In the genomic region with DNA sequence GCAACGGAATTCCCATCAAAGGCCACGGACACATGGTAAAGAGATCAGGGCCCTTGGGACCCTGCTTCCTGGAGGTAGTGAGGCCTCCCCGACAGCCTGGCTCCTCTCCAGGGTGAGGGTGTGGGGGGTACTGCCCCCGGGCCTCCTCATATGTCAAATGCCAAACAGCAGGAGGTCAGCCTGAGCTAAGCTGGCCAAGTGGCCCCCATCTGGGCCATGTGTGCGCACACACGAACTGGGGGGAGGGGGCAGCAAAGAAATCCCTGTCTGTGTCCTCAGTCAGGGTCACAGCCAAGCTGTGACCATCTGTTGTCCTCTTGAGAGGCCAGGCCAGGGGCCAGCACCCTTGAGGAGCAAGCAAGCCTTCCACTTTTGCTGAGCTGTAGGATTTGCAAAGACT, we compare ENCODE assay signal across 12 mouse cellular contexts. TPM values are rescaled to one million over a fixed set of nuclear protein-coding genes. Genes with fewer than 3 reads are reported as not detected.
DNase-seq lines count a peak whose midpoint lies in the region; ATAC-seq lines count a peak whose summit lies in the region.
"Had no signal": no experiment of that assay in that cellular context is flagged by ENCODE, and none has a peak within 500 bp of the region (broad histone marks: within the 10 kb centered on the region; RNA-seq: fewer than 3 reads in every experiment).

No protein-coding gene starts in this region.

- WGBS in heart, embryonic 10.5 days = 26% methylated on average over 6 of the region's 6 CpGs
- 17% methylated on average over 6 of the region's 6 CpGs for WGBS in limb, embryonic 12.5 days

- H3K27me3 ChIP-seq in heart, embryonic 10.5 days (ENCODE audit: insufficient read depth, poor library complexity, severe bottlenecking) = no peaks in the 10 kb centered on the region
- no peaks in the 10 kb centered on the region for H3K27me3 ChIP-seq in limb, embryonic 12.5 days
- H3K27me3 ChIP-seq: liver, embryonic 12.5 days had no signal

- H3K4me2 ChIP-seq in limb, embryonic 12.5 days = no peak overlapping the region
- H3K4me2 ChIP-seq: liver, embryonic 12.5 days had no signal

- H3K9ac ChIP-seq in limb, embryonic 12.5 days (replicated peaks) = no peak overlapping the region
- H3K9ac ChIP-seq: liver, embryonic 12.5 days had no signal

- peaks cover 65% of the 10 kb centered on the region for H3K4me1 ChIP-seq in heart, embryonic 10.5 days
- H3K4me1 ChIP-seq in limb, embryonic 12.5 days (replicated peaks) = peaks cover 72% of the 10 kb centered on the region
- H3K4me1 ChIP-seq: megakaryocyte, embryonic 14.5 days had no signal

- peak; percentile 68 for DNase-seq in embryo, embryonic 11 days
- DNase-seq in embryo, embryonic 10.5 days (ENCODE audit: low spot score) = no peak
- peak; percentile 74 for DNase-seq in kidney, postnatal 10 days
- DNase-seq in kidney, adult 11 months = no peak
- DNase-seq in heart, embryonic 10.5 days (ENCODE audit: low spot score) = no peak
- no peak for DNase-seq in urinary bladder, postnatal 36 days (ENCODE audit: low spot score in 2 of 2)
- DNase-seq in right cerebral cortex, postnatal 36 days (ENCODE audit: low spot score in 2 of 2) = no peak
- DNase-seq: thymus, adult 2 months had no signal

- no peaks in the 10 kb centered on the region for H3K36me3 ChIP-seq in heart, embryonic 10.5 days
- peaks cover 6% of the 10 kb centered on the region for H3K36me3 ChIP-seq in limb, embryonic 12.5 days
- H3K36me3 ChIP-seq: liver, embryonic 12.5 days had no signal

- peak overlapping the region; percentile 69 for H3K27ac ChIP-seq in heart, embryonic 10.5 days
- peak overlapping the region; percentile 56; the same call in 1 of the 2 replicates for H3K27ac ChIP-seq in limb, embryonic 12.5 days
- H3K27ac ChIP-seq: liver, embryonic 12.5 days had no signal

- no peak for ATAC-seq in limb, embryonic 12.5 days (ENCODE audit: insufficient number of reproducible peaks, insufficient read depth, low FRiP score, low TSS enrichment, low read depth)
- ATAC-seq: liver, embryonic 12.5 days had no signal

- H3K9me3 ChIP-seq in heart, embryonic 10.5 days = no peaks in the 10 kb centered on the region
- H3K9me3 ChIP-seq in limb, embryonic 12.5 days = no peaks in the 10 kb centered on the region
- H3K9me3 ChIP-seq: liver, embryonic 12.5 days; megakaryocyte, embryonic 14.5 days had no signal

- H3K4me3 ChIP-seq in heart, embryonic 10.5 days = no peak overlapping the region
- H3K4me3 ChIP-seq in limb, embryonic 12.5 days (replicated peaks) = no peak overlapping the region
- H3K4me3 ChIP-seq: liver, embryonic 12.5 days; megakaryocyte, embryonic 14.5 days had no signal

RNA-seq across cellular contexts. Expression of a gene that starts 13.3 kb away (rescaled TPM):
- 0.28 and 0.60 TPM in 2 replicates for polyA plus RNA-seq in heart, embryonic 10.5 days (2016; fragmentation: Nextera tagmentation; extraction: Ambion mirVana)
- polyA plus RNA-seq in limb, embryonic 12.5 days (2016; fragmentation: Nextera tagmentation; extraction: Ambion mirVana) = 0.38 and 0.56 TPM in 2 replicates

RNA-seq across cellular contexts. Expression of a gene that starts 17.9 kb away (rescaled TPM):
- polyA plus RNA-seq in heart, embryonic 10.5 days (2016; fragmentation: Nextera tagmentation; extraction: Ambion mirVana) = not detected in 2 replicates
- not detected in 2 replicates for polyA plus RNA-seq in limb, embryonic 12.5 days (2016; fragmentation: Nextera tagmentation; extraction: Ambion mirVana)
- polyA plus RNA-seq: liver, embryonic 12.5 days; spleen, adult 2 months; thymus, adult 2 months had no signal

RNA-seq across cellular contexts. Expression of a gene that starts 50.5 kb away (rescaled TPM):
- not detected in 2 replicates for polyA plus RNA-seq in heart, embryonic 10.5 days (2016; fragmentation: Nextera tagmentation; extraction: Ambion mirVana)
- not detected in 2 replicates for polyA plus RNA-seq in limb, embryonic 12.5 days (2016; fragmentation: Nextera tagmentation; extraction: Ambion mirVana)
- polyA plus RNA-seq: liver, embryonic 12.5 days; spleen, adult 2 months; thymus, adult 2 months had no signal

Comparison
In these comparisons a context has a peak if more than half of its experiments do, and no peak if none do; other contexts are left out.
1. DNase-seq: peak in embryo, embryonic 11 days (single experiment) and kidney, postnatal 10 days (single experiment); none in embryo, embryonic 10.5 days (single experiment), kidney, adult 11 months (single experiment), heart, embryonic 10.5 days (single experiment), urinary bladder, postnatal 36 days (0 of 2) and right cerebral cortex, postnatal 36 days (0 of 2).